Mouse (Mus musculus): ENCODE data around the gene Atp2a2.
A peak's percentile ranks its signal among the peaks of the same experiment; 100 is the strongest.

The Atp2a2 gene

GRCm38 (mm10) chr5:122520254-122521129 is 18.5 kb upstream of the Atp2a2 start:
- no peak for DNase-seq (ENCODE audit: low read depth, low spot score)

DNA sequence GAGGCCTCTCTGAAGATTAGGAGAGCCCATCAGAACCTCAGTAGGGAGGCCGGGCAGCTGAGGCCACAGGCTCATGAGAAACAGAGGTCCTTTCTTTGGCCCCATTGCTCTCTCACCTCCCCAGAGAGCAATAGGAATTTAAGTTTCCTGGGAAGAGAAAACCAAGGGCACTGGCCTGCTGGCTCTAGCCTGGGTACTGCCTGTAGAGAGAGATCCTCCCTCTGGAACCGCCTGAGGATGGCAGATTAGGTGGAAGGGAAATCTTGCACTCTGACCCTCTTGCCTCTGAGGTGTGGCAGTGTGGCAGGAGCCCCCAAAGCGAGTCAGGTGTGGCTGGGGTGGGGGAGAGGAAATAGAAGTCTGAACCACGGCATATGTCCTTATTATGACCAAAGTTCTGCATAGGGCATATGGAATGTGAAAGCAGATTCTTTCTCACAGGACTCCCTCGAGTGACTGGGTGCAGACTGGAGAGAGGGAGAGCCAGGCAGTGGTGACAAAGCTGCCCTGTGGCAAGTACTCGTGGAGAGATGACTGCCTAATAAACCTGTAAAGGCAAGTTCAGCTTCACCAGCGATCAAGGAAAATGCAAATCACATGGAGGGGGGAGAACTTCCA is 17.1 kb upstream of the Atp2a2 start:
- no peak for DNase-seq (ENCODE audit: low read depth, low spot score)

GRCm38 (mm10) chr5:122518247-122518646 is 16.2 kb upstream of the Atp2a2 start:
- no peak for DNase-seq (ENCODE audit: low read depth, low spot score)

DNA sequence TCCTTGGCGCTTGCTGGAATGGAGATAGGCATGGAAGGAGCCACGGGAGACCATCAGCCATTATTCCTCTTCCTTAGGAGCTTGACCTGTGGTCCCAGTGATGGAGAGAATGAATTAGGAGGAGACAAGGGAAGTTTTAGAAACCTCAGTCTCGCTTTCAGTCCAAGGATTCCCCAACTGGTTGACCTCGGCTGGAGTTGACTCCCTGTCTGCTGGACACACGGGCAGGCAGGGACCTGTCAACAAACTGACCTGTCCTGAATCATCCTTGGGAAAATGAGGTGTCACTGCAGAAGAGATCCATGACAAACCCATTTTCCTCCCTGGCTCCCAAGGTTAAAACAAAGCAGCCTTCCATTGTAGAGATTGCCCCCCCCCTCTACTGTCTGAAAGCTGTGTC is 14.9 kb upstream of the Atp2a2 start:
- DNase-seq (ENCODE audit: low read depth, low spot score): no peak

GRCm38 (mm10) chr5:122516029-122516730 is 14.2 kb upstream of the Atp2a2 start:
- no peak for DNase-seq (ENCODE audit: low read depth, low spot score)

DNA sequence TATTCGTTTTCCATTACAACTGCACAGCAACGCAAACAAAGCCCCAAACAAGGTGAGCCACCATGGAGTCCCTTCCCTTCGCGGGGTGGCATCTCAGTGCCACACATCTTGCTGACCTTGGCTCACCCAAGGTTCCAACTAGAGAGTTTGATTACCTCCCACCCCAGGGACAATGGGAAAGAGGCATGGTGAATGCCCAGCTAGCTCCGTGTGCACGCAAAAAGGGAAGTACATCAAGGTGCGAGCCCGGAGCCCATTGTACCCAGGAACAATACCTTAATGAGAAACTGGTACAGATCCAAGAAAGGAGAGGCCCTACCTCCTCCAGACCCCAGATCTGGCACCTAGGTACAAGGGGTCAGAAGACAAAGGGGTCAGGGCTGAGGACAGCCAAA is 12.1 kb upstream of the Atp2a2 start:
- DNase-seq (ENCODE audit: low read depth, low spot score): no peak

DNA sequence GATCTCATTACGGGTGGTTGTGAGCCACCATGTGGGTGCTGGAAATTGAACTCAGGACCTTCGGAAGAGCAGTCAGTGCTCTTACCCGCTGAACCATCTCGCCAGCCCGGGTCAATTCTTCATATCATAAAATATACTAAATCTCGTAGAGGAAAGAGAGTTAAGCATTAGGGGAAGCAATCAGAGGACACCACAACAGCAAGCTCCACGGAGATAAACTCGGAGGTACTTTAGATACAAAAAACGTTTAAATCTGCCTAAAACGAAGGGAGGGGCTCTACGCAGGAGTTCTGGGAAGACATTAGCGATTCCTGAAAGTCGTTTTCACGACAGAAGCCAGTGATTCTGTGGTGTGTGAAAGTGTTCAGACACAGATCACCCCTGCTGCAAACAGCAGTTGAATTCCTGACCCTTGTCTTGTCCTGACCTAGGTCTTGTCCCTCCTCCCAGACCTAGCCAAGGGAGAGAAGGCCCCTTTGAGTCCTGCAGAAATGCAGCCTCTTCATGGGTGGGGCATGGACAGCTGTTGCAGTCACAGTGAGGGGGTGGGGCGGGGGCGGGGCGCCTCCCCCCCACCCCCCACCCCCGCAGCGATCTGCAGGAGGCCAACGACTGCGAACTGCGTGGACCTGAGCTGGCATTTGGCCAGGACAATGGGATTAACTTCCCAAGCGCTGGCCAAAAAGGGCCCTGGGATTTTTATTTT is 11.5 kb upstream of the Atp2a2 start:
- no peak for DNase-seq (ENCODE audit: low read depth, low spot score)

GRCm38 (mm10) chr5:122512011-122512410 is 10.0 kb upstream of the Atp2a2 start:
- no peak for DNase-seq (ENCODE audit: low read depth, low spot score)

DNA sequence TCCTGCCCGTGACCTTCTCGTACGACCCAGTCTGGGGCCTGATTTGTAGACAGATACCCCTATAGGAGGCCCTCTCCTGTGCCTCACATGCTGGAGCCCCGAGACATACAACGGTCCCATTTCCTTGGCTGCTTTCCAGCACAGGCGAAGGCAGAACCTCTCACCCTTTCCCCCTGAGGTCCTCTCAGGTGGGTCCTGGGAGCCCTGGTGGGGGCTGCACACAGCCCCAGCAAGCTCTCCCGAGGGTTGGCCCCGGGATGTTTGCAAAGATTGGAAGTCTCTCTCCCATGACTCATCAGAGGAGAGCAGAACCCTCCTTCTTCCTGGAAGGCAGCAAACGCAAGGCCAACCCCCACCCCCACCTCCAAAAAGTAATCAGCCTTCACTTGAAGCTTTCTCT is 9.4 kb upstream of the Atp2a2 start:
- no peak for DNase-seq (ENCODE audit: low read depth, low spot score)

- DNase-seq (ENCODE audit: low read depth, low spot score): no peak
Observed at GRCm38 (mm10) chr5:122510651-122511157, 8.7 kb upstream of the Atp2a2 start.

GRCm38 (mm10) chr5:122509608-122510007 is 7.6 kb upstream of the Atp2a2 start:
- no peak for DNase-seq (ENCODE audit: low read depth, low spot score)

- no peak for DNase-seq (ENCODE audit: low read depth, low spot score)
Observed at GRCm38 (mm10) chr5:122508861-122509306, 6.9 kb upstream of the Atp2a2 start.

DNA sequence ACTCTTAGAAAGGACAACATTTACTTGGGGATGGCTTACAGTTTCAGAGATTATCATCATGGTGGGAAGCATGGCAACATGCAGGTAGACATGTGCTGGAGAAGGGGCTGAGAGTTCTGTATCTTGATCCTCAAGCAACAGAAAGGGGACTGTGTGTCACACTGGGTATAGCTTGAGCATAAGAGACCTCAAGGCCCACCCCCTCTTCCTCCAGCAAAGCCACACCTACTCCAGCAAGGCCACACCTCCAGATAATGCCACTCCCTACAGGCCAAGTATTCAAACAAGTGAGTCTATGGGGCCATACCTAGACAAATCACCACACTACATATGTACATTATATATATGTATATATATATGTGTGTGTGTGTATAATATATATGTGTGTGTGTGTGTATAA is 5.4 kb upstream of the Atp2a2 start:
- DNase-seq (ENCODE audit: low read depth, low spot score): no peak

GRCm38 (mm10) chr5:122506462-122506861 is 4.4 kb upstream of the Atp2a2 start:
- no peak for DNase-seq (ENCODE audit: low read depth, low spot score)

GRCm38 (mm10) chr5:122505554-122505953 is 3.5 kb upstream of the Atp2a2 start:
- no peak for DNase-seq (ENCODE audit: low read depth, low spot score)

DNA sequence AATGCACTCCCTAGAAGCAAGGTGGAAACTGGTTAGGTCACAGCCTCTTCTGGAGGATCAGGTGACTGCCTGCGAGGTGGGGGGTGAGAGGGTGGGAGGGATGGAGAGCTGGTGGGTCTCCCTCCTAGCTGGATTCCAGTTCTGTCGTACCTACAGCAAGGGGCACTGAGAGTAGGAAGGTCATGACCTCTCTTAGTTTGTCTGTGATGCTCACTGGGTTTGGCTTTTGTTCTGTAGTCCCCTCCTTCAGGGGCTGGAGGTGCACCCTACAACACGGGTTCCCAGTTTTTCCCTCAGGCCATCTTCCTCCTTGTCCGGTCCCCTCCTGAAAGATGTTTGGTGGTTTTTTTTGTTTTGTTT is 1.7 kb upstream of the Atp2a2 start:
- no peak for DNase-seq (ENCODE audit: low read depth, low spot score)

- DNase-seq (ENCODE audit: low read depth, low spot score): no peak
Observed at GRCm38 (mm10) chr5:122503015-122503759, 1.2 kb upstream of the Atp2a2 start.

- DNase-seq (ENCODE audit: low read depth, low spot score): peak; percentile 67
Observed at GRCm38 (mm10) chr5:122501101-122502076, 636 bp downstream of the Atp2a2 start.

DNA sequence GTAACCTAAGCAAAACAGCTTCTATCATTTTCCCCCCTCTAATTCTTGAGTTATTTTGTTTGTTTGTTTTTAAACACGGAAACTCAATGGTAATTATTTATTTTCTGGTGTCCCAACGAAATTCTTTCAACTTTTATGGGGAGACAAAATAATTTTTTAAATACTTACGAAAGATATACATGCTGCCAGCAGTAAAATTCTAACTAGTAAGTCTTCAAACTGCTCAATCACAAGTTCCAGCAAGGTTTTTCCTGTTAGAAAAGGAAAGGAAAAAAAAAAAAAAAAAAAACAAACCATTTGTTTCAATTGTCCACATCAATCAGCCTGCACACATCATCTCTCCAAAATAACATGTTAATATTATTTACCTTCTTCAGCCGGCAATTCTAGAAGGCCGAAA is 1.5 kb downstream of the Atp2a2 start:
- no peak for DNase-seq (ENCODE audit: low read depth, low spot score)

DNA sequence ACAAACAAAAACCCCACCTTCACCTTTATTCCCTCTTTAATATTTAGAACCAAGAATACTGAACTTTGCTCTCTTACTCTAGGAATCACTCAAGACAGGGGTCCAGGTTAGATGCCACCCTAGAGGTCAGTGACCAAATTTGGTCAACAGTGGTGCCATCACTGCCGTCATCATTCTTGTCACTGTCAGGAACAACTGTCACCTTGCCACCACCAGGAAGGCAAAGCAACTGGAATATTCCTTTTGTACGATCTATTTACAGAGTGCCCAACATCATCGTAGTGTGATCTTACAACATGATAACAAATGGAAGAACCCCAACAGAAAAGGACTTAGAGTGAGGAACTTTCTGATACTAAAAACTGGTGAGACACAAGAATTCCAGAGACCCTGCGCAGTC is 1.9 kb downstream of the Atp2a2 start:
- no peak for DNase-seq (ENCODE audit: low read depth, low spot score)
